Mouse (Mus musculus) liver, postnatal 0 days (tissue): ENCODE data around the gene Trim46.

Experiments
- CTCF ChIP-seq: sonication (generic); IDR thresholded peaks from 2 replicates; pipeline ENCODE4 v1.5.1; 2016; ENCODE audit warnings: antibody characterized with exemption, low read depth
- EP300 ChIP-seq: IDR thresholded peaks from 2 replicates; pipeline ENCODE4 v1.6.1; 2016; ENCODE audit warnings: antibody characterized with exemption, low read depth, mild to moderate bottlenecking

- no peak for TF ChIP-seq CTCF
- TF ChIP-seq EP300, result no peak
Observed at GRCm38 (mm10) chr3:89295685-89296230, 49.6 kb upstream of the Trim46 start.
